Mouse (Mus musculus) lung, postnatal 0 days (tissue): ENCODE measurements at regions not wholly inside any gene's neighbourhood (a gene's known extent, or its start where the extent isn't known, plus 50 kb on each side); places are given as distances from the start of the nearest gene placed in this dataset.

Experiments
- ATAC-seq: fragments of 200-750 bp; cut with Nextera tagmentation; 2 replicates; pipeline ENCODE4 v1.8.0; 2017; ENCODE audit warnings: moderate library complexity
- DNase-seq: peaks from one replicate; pipeline ENCODE4 v3.0.0-alpha.2; 2016; ENCODE audit warnings: low spot score
- H3K27ac ChIP-seq: fragments of 300-500 bp; sonication (generic); 2 replicates; pipeline ENCODE4 v1.5.1; 2014; ENCODE audit warnings: antibody characterized with exemption, mild to moderate bottlenecking, low read length, mixed read lengths
- H3K27me3 ChIP-seq: fragments of 300-500 bp; sonication (generic); replicated peaks from 2 replicates; pipeline ENCODE4 v1.6.1; 2014; ENCODE audit warnings: low read length, mixed read lengths; ENCODE audit not compliant: insufficient read depth
- H3K36me3 ChIP-seq: fragments of 300-500 bp; sonication (generic); 2 replicates; pipeline ENCODE4 v1.6.1; 2014; ENCODE audit warnings: low read length, mixed read lengths; ENCODE audit not compliant: insufficient read depth
- H3K4me1 ChIP-seq: fragments of 300-500 bp; sonication (generic); 2 replicates; pipeline ENCODE4 v1.6.1; 2014; ENCODE audit warnings: antibody characterized with exemption, low read depth, low read length, mixed read lengths; ENCODE audit not compliant: insufficient read depth
- H3K4me2 ChIP-seq: fragments of 300-500 bp; sonication (generic); replicated peaks from 2 replicates; pipeline ENCODE4 v1.6.1; 2014; ENCODE audit warnings: low read depth, mild to moderate bottlenecking, low read length, moderate library complexity, mixed read lengths
- H3K4me3 ChIP-seq: fragments of 300-500 bp; sonication (generic); 2 replicates; pipeline ENCODE4 v1.5.1; 2014; ENCODE audit warnings: low read depth, low read length
- H3K9ac ChIP-seq: fragments of 300-500 bp; sonication (generic); replicated peaks from 2 replicates; pipeline ENCODE4 v1.6.1; 2014; ENCODE audit warnings: low read depth, mild to moderate bottlenecking
- H3K9me3 ChIP-seq: fragments of 300-500 bp; sonication (generic); 2 replicates; pipeline ENCODE4 v1.6.1; 2016; ENCODE audit warnings: low read length, mixed read lengths
- CTCF ChIP-seq: IDR thresholded peaks from 2 replicates; pipeline ENCODE4 v1.5.1; 2016; ENCODE audit warnings: antibody characterized with exemption, mild to moderate bottlenecking
- EP300 ChIP-seq: IDR thresholded peaks from 2 replicates; pipeline ENCODE4 v1.6.1; 2016; ENCODE audit warnings: antibody characterized with exemption, mild to moderate bottlenecking, control low read depth
- WGBS: fragments of 180-500 bp; shearing (Covaris S2); extraction: QIAGEN DNeasy Blood & Tissue Kit; methylation state at CpG from one replicate; pipeline ENCODE4 v1.1.7; 2014; 5-methylcytosine and 5-hydroxymethylcytosine counted together

DNA sequence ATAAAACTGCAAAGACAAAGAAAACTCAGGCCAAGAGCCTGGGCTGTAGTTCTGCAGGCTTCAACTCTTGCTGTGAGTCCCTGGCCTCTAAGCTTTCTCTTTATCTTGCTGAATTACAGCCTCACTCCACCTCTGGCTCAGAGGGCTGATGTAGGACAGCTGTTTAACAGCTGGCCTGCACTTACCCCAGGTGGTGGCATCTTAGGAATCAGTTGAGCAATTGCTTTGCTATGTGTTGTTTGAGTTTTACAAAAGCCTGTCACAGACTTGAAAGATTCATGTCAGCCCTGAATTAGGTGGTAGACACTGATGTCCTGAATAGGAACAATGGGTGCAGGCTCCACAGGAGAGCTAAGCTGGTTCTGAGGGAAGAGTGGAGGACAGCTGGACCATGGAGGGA, 53.6 kb upstream of the Lclat1 start:
- Histone ChIP-seq H3K4me3 (no peak overlapping the region), H3K9me3 (no peaks in the 10 kb centered on the region), H3K4me2 (no peak overlapping the region), H3K27me3 (no peaks in the 10 kb centered on the region), H3K27ac (0 out of 2 replicates have a peak overlapping the region, but pooled peaks have one; percentile 48), H3K4me1 (no peaks in the 10 kb centered on the region), H3K9ac (no peak overlapping the region), H3K36me3 (no peaks in the 10 kb centered on the region)
- ATAC-seq (peak; percentile 93), DNase-seq (peak; percentile 86)
- TF ChIP-seq EP300 (peak; percentile 95), CTCF (no peak)

DNA sequence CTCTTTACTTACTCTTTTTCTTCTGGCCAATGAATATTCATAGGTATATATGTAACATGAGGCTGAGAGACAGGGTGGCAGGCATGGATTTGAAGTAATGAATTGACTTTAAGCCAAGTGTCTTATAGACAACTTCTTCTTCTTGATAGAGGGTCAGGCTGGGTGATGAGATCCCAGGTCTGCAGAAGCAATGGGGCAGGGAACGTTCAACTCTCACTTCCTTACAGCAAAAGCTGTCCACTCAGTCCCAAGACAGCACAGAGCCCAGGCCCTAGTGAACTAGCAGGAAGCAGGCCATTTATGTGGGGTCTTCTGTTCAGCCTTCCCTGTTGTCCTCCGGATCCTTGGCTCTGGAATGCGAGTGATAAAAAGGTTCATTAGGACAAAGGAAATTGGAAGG, 52.6 kb upstream of the Lclat1 start:
- TF ChIP-seq EP300 (no peak), CTCF (no peak)
- no peak for ATAC-seq

DNA sequence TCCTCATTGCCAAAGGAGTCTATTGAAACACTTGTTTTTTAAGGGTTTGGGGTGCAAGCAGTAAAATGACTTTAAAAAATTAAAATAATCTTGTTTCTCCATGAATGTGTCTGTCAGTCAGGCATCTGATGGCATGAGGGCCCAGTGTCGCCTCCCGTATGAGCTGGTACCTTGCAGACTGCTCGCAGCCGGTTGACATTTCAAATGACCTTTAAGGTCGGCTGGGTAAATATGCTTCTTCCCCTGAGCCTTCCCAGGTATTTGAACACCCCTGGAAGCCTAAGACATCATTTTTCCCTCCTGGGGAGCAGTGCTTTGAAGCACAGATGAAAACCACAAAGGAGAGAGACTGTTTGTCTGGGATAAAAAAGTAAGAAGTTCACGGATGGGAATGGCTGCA, 52.2 kb upstream of the Lclat1 start:
- H3K36me3 ChIP-seq, result no peaks in the 10 kb centered on the region
- no peak for TF ChIP-seq CTCF
- no peak for TF ChIP-seq EP300
- ATAC-seq (no peak), DNase-seq (no peak)
- 72% methylated on average over 6 of the region's 6 CpGs for WGBS
- no peaks in the 10 kb centered on the region for H3K4me1 ChIP-seq
- H3K4me3 ChIP-seq, result no peak overlapping the region
- no peaks in the 10 kb centered on the region for H3K9me3 ChIP-seq
- H3K4me2 ChIP-seq, result no peak overlapping the region
- H3K27me3 ChIP-seq, result no peaks in the 10 kb centered on the region
- no peak overlapping the region for H3K9ac ChIP-seq
- H3K27ac ChIP-seq, result no peak overlapping the region; the same call in 1 of the 2 replicates

More for the DNA sequence above, 52.6 kb upstream of the Lclat1 start:
- WGBS, result 47% methylated on average over 3 of the region's 3 CpGs
- Histone ChIP-seq H3K4me2 (no peak overlapping the region), H3K9me3 (no peaks in the 10 kb centered on the region), H3K9ac (no peak overlapping the region), H3K4me1 (no peaks in the 10 kb centered on the region), H3K36me3 (no peaks in the 10 kb centered on the region), H3K27ac (peak overlapping the region; percentile 48), H3K27me3 (no peaks in the 10 kb centered on the region), H3K4me3 (no peak overlapping the region)
- no peak for DNase-seq

DNA sequence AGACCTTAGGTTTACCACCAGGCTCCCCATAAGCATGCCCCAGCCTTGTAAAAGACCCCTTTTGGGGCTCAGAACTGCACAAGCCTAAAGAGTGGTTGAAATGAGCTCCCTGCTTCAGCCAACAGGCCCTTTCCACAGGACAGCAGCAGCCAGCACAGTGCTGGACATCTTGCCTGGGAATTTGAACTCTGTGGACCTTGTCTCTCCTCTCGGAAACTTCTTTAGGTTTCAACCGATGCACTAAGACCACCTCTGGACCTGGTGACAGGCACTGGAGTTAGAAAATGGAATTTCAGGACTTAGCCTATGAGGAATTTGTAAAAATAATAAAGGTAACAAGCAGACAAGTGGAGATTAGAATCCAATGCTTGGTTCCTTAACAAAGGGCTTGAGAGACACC, 51.2 kb upstream of the Lclat1 start:
- H3K4me3 ChIP-seq, result no peak overlapping the region
- no peaks in the 10 kb centered on the region for H3K4me1 ChIP-seq
- H3K36me3 ChIP-seq, result no peaks in the 10 kb centered on the region
- DNase-seq (no peak), ATAC-seq (no peak)
- no peaks in the 10 kb centered on the region for H3K9me3 ChIP-seq
- 82% methylated on average over 2 of the region's 2 CpGs for WGBS
- H3K4me2 ChIP-seq, result no peak overlapping the region
- no peak overlapping the region for H3K27ac ChIP-seq
- no peaks in the 10 kb centered on the region for H3K27me3 ChIP-seq
- no peak overlapping the region for H3K9ac ChIP-seq
- TF ChIP-seq EP300 (no peak), CTCF (no peak)
